Mouse (Mus musculus) central nervous system, embryonic 18 days (tissue): ENCODE results near the gene Vps13a. TPM values are rescaled to one million over a fixed set of nuclear protein-coding genes. Genes with fewer than 3 reads are reported as not detected.

Experiments
- polyA plus RNA-seq: library from polyadenylated mRNA; depleted of rRNA; stranded (reverse); fragments of >200 nt; gene quantifications from 2 replicates; pipeline ENCODE4 v1.2.3, GENCODE M21; 2012; rRNA removed

The Vps13a gene
- polyA plus RNA-seq: 15.4 and 18.9 TPM in 2 replicates

GRCm38 (mm10) chr19:16780790-16781384 is at the start of gene Vps13a:
TSS of gene Vps13a (minus strand) at chr19:16780933.

Other genes starting within 250 kb of the Vps13a start
- gene Foxb2, start 92.9 kb upstream of the Vps13a start, polyA plus RNA-seq: 0.14 and 0.19 TPM in 2 replicates
- gene Prune2, start 175.2 kb upstream of the Vps13a start, polyA plus RNA-seq: 8.4 and 10.3 TPM in 2 replicates